Mouse (Mus musculus) lung, embryonic 16.5 days (tissue): ENCODE measurements at regions not wholly inside any gene's neighbourhood (a gene's known extent, or its start where the extent isn't known, plus 50 kb on each side); places are given as distances from the start of the nearest gene placed in this dataset.
"Not testable (repeated sequence)": the region's sequence is repeated elsewhere in the genome, so short reads cannot be mapped to it uniquely, and the experiment has no call there.

Experiments
- ATAC-seq: fragments of 200-750 bp; cut with Nextera tagmentation; 2 replicates; pipeline ENCODE4 v1.8.0; 2017; ENCODE audit warnings: low read depth, mild to moderate bottlenecking, moderate library complexity
- H3K27ac ChIP-seq: fragments of 300-500 bp; sonication (generic); 2 replicates; pipeline ENCODE4 v1.5.1; 2014; ENCODE audit warnings: mild to moderate bottlenecking, control low read depth, low read length
- H3K27me3 ChIP-seq: fragments of 300-500 bp; sonication (generic); 2 replicates; pipeline ENCODE4 v1.6.1; 2014; ENCODE audit warnings: low read depth, low read length, mixed read lengths; ENCODE audit not compliant: control insufficient read depth, insufficient read depth
- H3K36me3 ChIP-seq: fragments of 300-500 bp; sonication (generic); 2 replicates; pipeline ENCODE4 v1.6.1; 2014; ENCODE audit warnings: low read length; ENCODE audit not compliant: control insufficient read depth, insufficient read depth
- H3K4me1 ChIP-seq: fragments of 300-500 bp; sonication (generic); replicated peaks from 2 replicates; pipeline ENCODE4 v1.6.1; 2014; ENCODE audit warnings: low read length, mixed read lengths; ENCODE audit not compliant: control insufficient read depth, insufficient read depth
- H3K4me2 ChIP-seq: fragments of 300-500 bp; sonication (generic); 2 replicates; pipeline ENCODE4 v1.6.1; 2014; ENCODE audit warnings: low read depth, low read length, control low read depth
- H3K4me3 ChIP-seq: fragments of 300-500 bp; sonication (generic); 2 replicates; pipeline ENCODE4 v1.5.1; 2014; ENCODE audit warnings: mild to moderate bottlenecking, low read length, control low read depth
- H3K9ac ChIP-seq: fragments of 300-500 bp; sonication (generic); 2 replicates; pipeline ENCODE4 v1.6.1; 2014; ENCODE audit warnings: low read length, control low read depth
- H3K9me3 ChIP-seq: fragments of 300-500 bp; sonication (generic); 2 replicates; pipeline ENCODE4 v1.6.1; 2016; ENCODE audit warnings: low read length; ENCODE audit not compliant: control insufficient read depth
- WGBS: fragments of 180-500 bp; shearing (Covaris S2); extraction: QIAGEN DNeasy Blood & Tissue Kit; methylation state at CpG from one replicate; pipeline ENCODE4 v1.1.7; 2014; 5-methylcytosine and 5-hydroxymethylcytosine counted together

- H3K36me3 ChIP-seq, H3K4me3 ChIP-seq, H3K27me3 ChIP-seq, H3K9ac ChIP-seq, H3K4me1 ChIP-seq, H3K27ac ChIP-seq, H3K9me3 ChIP-seq, H3K4me2 ChIP-seq, ATAC-seq: not testable (repeated sequence)
- WGBS, result 53% methylated on average over 3 of the region's 3 CpGs
Measured at GRCm38 (mm10) chr12:22951956-22952355, 828.1 kb downstream of the Gm10330 start.

GRCm38 (mm10) chr12:22906156-22906555, 873.9 kb downstream of the Gm10330 start:
- H3K27ac ChIP-seq, H3K4me1 ChIP-seq, H3K9me3 ChIP-seq, H3K36me3 ChIP-seq, H3K27me3 ChIP-seq: not testable (repeated sequence)
- Histone ChIP-seq H3K9ac (peak overlapping the region; percentile 52), H3K4me2 (peak overlapping the region; percentile 49), H3K4me3 (peak overlapping the region; percentile 52)
- ATAC-seq, result peak; percentile 65; the same call in 1 of the 2 replicates
- 1% methylated on average over 45 of the region's 53 CpGs for WGBS
